Mouse (Mus musculus) kidney, adult 2 months (tissue): ENCODE measurements around the gene Mef2d.
A peak's percentile ranks its signal among the peaks of the same experiment; 100 is the strongest.

Experiments
- CTCF ChIP-seq: fragments of 200-500 bp; conservative IDR thresholded peaks from 2 replicates; pipeline ENCODE4 v1.5.1; 2011; ENCODE audit warnings: low read depth, mild to moderate bottlenecking, control low read depth, low read length, moderate library complexity, mixed read lengths; ENCODE audit not compliant: insufficient read depth, insufficient read length
- POLR2A ChIP-seq: fragments of 200-500 bp; IDR thresholded peaks from one replicate; pipeline ENCODE4 v1.6.1; 2011; ENCODE audit warnings: low read depth, low read length, control low read depth

GRCm38 (mm10) chr3:88177562-88178345 is 35.6 kb downstream of the Mef2d start:
- peak; percentile 29 for TF ChIP-seq POLR2A
- no peak for TF ChIP-seq CTCF
